Mouse (Mus musculus): ENCODE data around the gene Heg1. TPM values are rescaled to one million over a fixed set of nuclear protein-coding genes. Genes with fewer than 3 reads are reported as not detected.

Heg1 gene
- polyA plus RNA-seq, 1 experiment from 2014 or later = 15.9 TPM

GRCm38 (mm10) chr16:33785092-33785704 lies 101.0 kb downstream of the Heg1 start:
- WGBS = 82% methylated on average over 8 of the region's 8 CpGs
- DNase-seq (no peak), ATAC-seq (ENCODE audit: low FRiP score, low TSS enrichment) (no peak)
- H3K36me3 ChIP-seq (ENCODE audit: control insufficient read depth, insufficient read depth, low read length) = no peaks in the 10 kb centered on the region
- H3K4me3 ChIP-seq (replicated peaks; ENCODE audit: low read depth, low read length) = no peak overlapping the region
- H3K4me2 ChIP-seq (ENCODE audit: low read length) = no peak overlapping the region
- no peaks in the 10 kb centered on the region for H3K4me1 ChIP-seq (ENCODE audit: control insufficient read depth, insufficient read depth, low read length)
- H3K27ac ChIP-seq (replicated peaks; ENCODE audit: low read depth, low read length) = no peak overlapping the region
- H3K27me3 ChIP-seq (ENCODE audit: control insufficient read depth, insufficient read depth, low read length) = no peaks in the 10 kb centered on the region
- no peak overlapping the region for H3K9ac ChIP-seq (replicated peaks; ENCODE audit: low read length)
- H3K9me3 ChIP-seq (ENCODE audit: control insufficient read depth, low read length) = no peaks in the 10 kb centered on the region

GRCm38 (mm10) chr16:33786657-33787390 lies 102.7 kb downstream of the Heg1 start:
- no peak overlapping the region for H3K4me3 ChIP-seq (replicated peaks; ENCODE audit: low read depth, low read length)
- ATAC-seq (ENCODE audit: low FRiP score, low TSS enrichment) (no peak), DNase-seq (no peak)
- H3K27me3 ChIP-seq (ENCODE audit: control insufficient read depth, insufficient read depth, low read length) = no peaks in the 10 kb centered on the region
- H3K9ac ChIP-seq (replicated peaks; ENCODE audit: low read length) = no peak overlapping the region
- H3K4me2 ChIP-seq (ENCODE audit: low read length) = no peak overlapping the region
- no peaks in the 10 kb centered on the region for H3K36me3 ChIP-seq (ENCODE audit: control insufficient read depth, insufficient read depth, low read length)
- H3K4me1 ChIP-seq (ENCODE audit: control insufficient read depth, insufficient read depth, low read length) = no peaks in the 10 kb centered on the region
- no peaks in the 10 kb centered on the region for H3K9me3 ChIP-seq (ENCODE audit: control insufficient read depth, low read length)
- 88% methylated on average over 7 of the region's 7 CpGs for WGBS
- no peak overlapping the region for H3K27ac ChIP-seq (replicated peaks; ENCODE audit: low read depth, low read length)

GRCm38 (mm10) chr16:33793846-33794791 lies 109.9 kb downstream of the Heg1 start, which contains the start of gene Muc13:
TSS of gene Muc13 (plus strand) at chr16:33794037.
- 93% methylated on average over 10 of the region's 10 CpGs for WGBS

GRCm38 (mm10) chr16:33795106-33795505 lies 110.9 kb downstream of the Heg1 start:
- H3K9me3 ChIP-seq (ENCODE audit: control insufficient read depth, low read length) = no peaks in the 10 kb centered on the region
- no peak overlapping the region for H3K9ac ChIP-seq (replicated peaks; ENCODE audit: low read length)
- no peak overlapping the region for H3K4me2 ChIP-seq (ENCODE audit: low read length)
- ATAC-seq (ENCODE audit: low FRiP score, low TSS enrichment) = no peak
- DNase-seq = no peak
- WGBS = 82% methylated on average over 4 of the region's 4 CpGs
- no peak overlapping the region for H3K4me3 ChIP-seq (replicated peaks; ENCODE audit: low read depth, low read length)
- no peak overlapping the region for H3K27ac ChIP-seq (replicated peaks; ENCODE audit: low read depth, low read length)
- no peaks in the 10 kb centered on the region for H3K4me1 ChIP-seq (ENCODE audit: control insufficient read depth, insufficient read depth, low read length)
- no peaks in the 10 kb centered on the region for H3K36me3 ChIP-seq (ENCODE audit: control insufficient read depth, insufficient read depth, low read length)
- H3K27me3 ChIP-seq (ENCODE audit: control insufficient read depth, insufficient read depth, low read length) = no peaks in the 10 kb centered on the region

More at GRCm38 (mm10) chr16:33793846-33794791, 109.9 kb downstream of the Heg1 start, which contains the start of gene Muc13:
- Histone ChIP-seq H3K27ac (replicated peaks; ENCODE audit: low read depth, low read length) (no peak within 1 kb of the TSS), H3K4me1 (ENCODE audit: control insufficient read depth, insufficient read depth, low read length) (no peaks in the 10 kb centered on the region), H3K9me3 (ENCODE audit: control insufficient read depth, low read length) (no peaks in the 10 kb centered on the region), H3K4me2 (ENCODE audit: low read length) (no peak within 1 kb of the TSS), H3K4me3 (replicated peaks; ENCODE audit: low read depth, low read length) (no peak within 1 kb of the TSS), H3K36me3 (ENCODE audit: control insufficient read depth, insufficient read depth, low read length) (no peaks in the 10 kb centered on the region), H3K9ac (replicated peaks; ENCODE audit: low read length) (no peak within 1 kb of the TSS), H3K27me3 (ENCODE audit: control insufficient read depth, insufficient read depth, low read length) (no peaks in the 10 kb centered on the region)
- ATAC-seq (ENCODE audit: low FRiP score, low TSS enrichment) = no peak
- no peak for DNase-seq

GRCm38 (mm10) chr16:33795887-33796286 lies 111.7 kb downstream of the Heg1 start:
- no peak overlapping the region for H3K27ac ChIP-seq (replicated peaks; ENCODE audit: low read depth, low read length)
- no peaks in the 10 kb centered on the region for H3K36me3 ChIP-seq (ENCODE audit: control insufficient read depth, insufficient read depth, low read length)
- H3K4me1 ChIP-seq (ENCODE audit: control insufficient read depth, insufficient read depth, low read length) = no peaks in the 10 kb centered on the region
- no peak overlapping the region for H3K9ac ChIP-seq (replicated peaks; ENCODE audit: low read length)
- H3K9me3 ChIP-seq (ENCODE audit: control insufficient read depth, low read length) = no peaks in the 10 kb centered on the region
- WGBS = 90% methylated on average over 6 of the region's 6 CpGs
- H3K4me3 ChIP-seq (replicated peaks; ENCODE audit: low read depth, low read length) = no peak overlapping the region
- H3K27me3 ChIP-seq (ENCODE audit: control insufficient read depth, insufficient read depth, low read length) = no peaks in the 10 kb centered on the region
- DNase-seq (no peak), ATAC-seq (ENCODE audit: low FRiP score, low TSS enrichment) (no peak)
- H3K4me2 ChIP-seq (ENCODE audit: low read length) = no peak overlapping the region

GRCm38 (mm10) chr16:33796756-33797155 lies 112.6 kb downstream of the Heg1 start:
- no peak for DNase-seq
- Histone ChIP-seq H3K9ac (replicated peaks; ENCODE audit: low read length) (no peak overlapping the region), H3K4me1 (ENCODE audit: control insufficient read depth, insufficient read depth, low read length) (no peaks in the 10 kb centered on the region), H3K36me3 (ENCODE audit: control insufficient read depth, insufficient read depth, low read length) (no peaks in the 10 kb centered on the region), H3K27ac (replicated peaks; ENCODE audit: low read depth, low read length) (no peak overlapping the region), H3K4me2 (ENCODE audit: low read length) (no peak overlapping the region), H3K9me3 (ENCODE audit: control insufficient read depth, low read length) (no peaks in the 10 kb centered on the region), H3K27me3 (ENCODE audit: control insufficient read depth, insufficient read depth, low read length) (no peaks in the 10 kb centered on the region), H3K4me3 (replicated peaks; ENCODE audit: low read depth, low read length) (no peak overlapping the region)
- no peak for ATAC-seq (ENCODE audit: low FRiP score, low TSS enrichment)
- 87% methylated on average over 3 of the region's 3 CpGs for WGBS

- ATAC-seq (ENCODE audit: low FRiP score, low TSS enrichment) (no peak), DNase-seq (peak; percentile 74)
- no peak overlapping the region for H3K4me2 ChIP-seq (ENCODE audit: low read length)
- H3K36me3 ChIP-seq (ENCODE audit: control insufficient read depth, insufficient read depth, low read length) = no peaks in the 10 kb centered on the region
- no peaks in the 10 kb centered on the region for H3K4me1 ChIP-seq (ENCODE audit: control insufficient read depth, insufficient read depth, low read length)
- H3K9ac ChIP-seq (replicated peaks; ENCODE audit: low read length) = no peak overlapping the region
- 50% methylated on average over 5 of the region's 5 CpGs for WGBS
- no peak overlapping the region for H3K27ac ChIP-seq (replicated peaks; ENCODE audit: low read depth, low read length)
- H3K4me3 ChIP-seq (replicated peaks; ENCODE audit: low read depth, low read length) = no peak overlapping the region
- no peaks in the 10 kb centered on the region for H3K9me3 ChIP-seq (ENCODE audit: control insufficient read depth, low read length)
- no peaks in the 10 kb centered on the region for H3K27me3 ChIP-seq (ENCODE audit: control insufficient read depth, insufficient read depth, low read length)
These were observed 113.7 kb downstream of the Heg1 start for GRCm38 (mm10) chr16:33797860-33798259.

GRCm38 (mm10) chr16:33810002-33810401 lies 125.8 kb downstream of the Heg1 start:
- Histone ChIP-seq H3K4me1 (ENCODE audit: control insufficient read depth, insufficient read depth, low read length) (no peaks in the 10 kb centered on the region), H3K9ac (replicated peaks; ENCODE audit: low read length) (no peak overlapping the region), H3K4me2 (ENCODE audit: low read length) (no peak overlapping the region), H3K27ac (replicated peaks; ENCODE audit: low read depth, low read length) (no peak overlapping the region), H3K27me3 (ENCODE audit: control insufficient read depth, insufficient read depth, low read length) (no peaks in the 10 kb centered on the region), H3K36me3 (ENCODE audit: control insufficient read depth, insufficient read depth, low read length) (no peaks in the 10 kb centered on the region), H3K9me3 (ENCODE audit: control insufficient read depth, low read length) (no peaks in the 10 kb centered on the region), H3K4me3 (replicated peaks; ENCODE audit: low read depth, low read length) (no peak overlapping the region)
- peak; percentile 38 for DNase-seq
- no peak for ATAC-seq (ENCODE audit: low FRiP score, low TSS enrichment)
- 77% methylated on average over 3 of the region's 3 CpGs for WGBS
